Mouse (Mus musculus) forebrain, embryonic 12.5 days (tissue): ENCODE data around the gene Fam187a. TPM values are rescaled to one million over a fixed set of nuclear protein-coding genes. Genes with fewer than 3 reads are reported as not detected.

Experiments
- ATAC-seq: fragments of 200-750 bp; cut with Nextera tagmentation; 2 replicates; pipeline ENCODE4 v1.8.0; 2017; ENCODE audit warnings: moderate TSS enrichment; ENCODE audit not compliant: low FRiP score
- H3K27ac ChIP-seq: fragments of 300-500 bp; sonication (generic); 2 replicates; pipeline ENCODE4 v1.5.1; 2016; ENCODE audit warnings: mild to moderate bottlenecking
- H3K27me3 ChIP-seq: fragments of 300-500 bp; sonication (generic); 2 replicates; pipeline ENCODE4 v1.6.1; 2016; ENCODE audit warnings: mild to moderate bottlenecking
- H3K36me3 ChIP-seq: fragments of 300-500 bp; sonication (generic); replicated peaks from 2 replicates; pipeline ENCODE4 v1.6.1; 2016; ENCODE audit warnings: mild to moderate bottlenecking
- H3K4me1 ChIP-seq: fragments of 300-500 bp; sonication (generic); 2 replicates; pipeline ENCODE4 v1.6.1; 2016
- H3K4me2 ChIP-seq: fragments of 300-500 bp; sonication (generic); 2 replicates; pipeline ENCODE4 v1.6.1; 2016; ENCODE audit warnings: mild to moderate bottlenecking, moderate library complexity
- H3K4me3 ChIP-seq: fragments of 300-500 bp; sonication (generic); replicated peaks from 2 replicates; pipeline ENCODE4 v1.5.1; 2016; ENCODE audit warnings: mild to moderate bottlenecking
- H3K9ac ChIP-seq: fragments of 300-500 bp; sonication (generic); 2 replicates; pipeline ENCODE4 v1.6.1; 2016; ENCODE audit warnings: mild to moderate bottlenecking
- H3K9me3 ChIP-seq: fragments of 300-500 bp; sonication (generic); 2 replicates; pipeline ENCODE4 v1.6.1; 2016
- WGBS: fragments of 180-500 bp; shearing (Covaris S2); methylation state at CpG from one replicate; pipeline ENCODE4 v1.1.7; 2016; 5-methylcytosine and 5-hydroxymethylcytosine counted together
- polyA plus RNA-seq: library from polyadenylated mRNA; unstranded; fragments of >200 nt; fragmentation: Nextera tagmentation; extraction: Ambion mirVana; gene quantifications from 2 replicates; pipeline ENCODE4 v1.2.1, GENCODE M21; 2016

Gene Fam187a
- not detected in 2 replicates for polyA plus RNA-seq

GRCm38 (mm10) chr11:102884616-102885219, at the start of gene Fam187a:
Fam187a (plus strand) TSS chr11:102885169.
- Histone ChIP-seq H3K4me2 (no peak within 1 kb of the TSS), H3K36me3 (no peaks in the 10 kb centered on the region), H3K4me3 (no peak within 1 kb of the TSS), H3K9ac (no peak within 1 kb of the TSS), H3K27ac (no peak within 1 kb of the TSS), H3K27me3 (peaks cover 26% of the 10 kb centered on the region; the same call in 1 of the 2 replicates), H3K4me1 (peaks cover 13% of the 10 kb centered on the region), H3K9me3 (no peaks in the 10 kb centered on the region)
- 62% methylated on average over 10 of the region's 10 CpGs for WGBS
- no peak for ATAC-seq

GRCm38 (mm10) chr11:102835549-102835948, 49.4 kb upstream of the Fam187a start, which contains the start of gene Higd1b:
Higd1b (plus strand) TSS chr11:102835849.
- Histone ChIP-seq H3K4me3 (no peak within 1 kb of the TSS), H3K9me3 (no peaks in the 10 kb centered on the region), H3K27me3 (no peaks in the 10 kb centered on the region), H3K4me2 (no peak within 1 kb of the TSS), H3K4me1 (no peaks in the 10 kb centered on the region), H3K9ac (no peak within 1 kb of the TSS), H3K27ac (no peak within 1 kb of the TSS), H3K36me3 (peaks cover 44% of the 10 kb centered on the region)
- ATAC-seq, result no peak
- WGBS, result 84% methylated on average over 4 of the region's 4 CpGs

- no peaks in the 10 kb centered on the region for H3K27me3 ChIP-seq
- no peak overlapping the region for H3K27ac ChIP-seq
- 93% methylated on average over 9 of the region's 9 CpGs for WGBS
- H3K4me3 ChIP-seq, result no peak overlapping the region
- H3K9me3 ChIP-seq, result no peaks in the 10 kb centered on the region
- H3K4me2 ChIP-seq, result no peak overlapping the region
- no peak overlapping the region for H3K9ac ChIP-seq
- no peak for ATAC-seq
- peaks cover 48% of the 10 kb centered on the region for H3K36me3 ChIP-seq
- H3K4me1 ChIP-seq, result no peaks in the 10 kb centered on the region
Observed at GRCm38 (mm10) chr11:102836146-102836545, 48.8 kb upstream of the Fam187a start.

GRCm38 (mm10) chr11:102837385-102837784, 47.6 kb upstream of the Fam187a start:
- Histone ChIP-seq H3K9me3 (no peaks in the 10 kb centered on the region), H3K9ac (no peak overlapping the region), H3K36me3 (peaks cover 61% of the 10 kb centered on the region), H3K4me1 (no peaks in the 10 kb centered on the region), H3K27me3 (no peaks in the 10 kb centered on the region), H3K27ac (no peak overlapping the region), H3K4me2 (no peak overlapping the region), H3K4me3 (no peak overlapping the region)
- 88% methylated on average over 1 of the region's 1 CpGs for WGBS
- ATAC-seq, result no peak

GRCm38 (mm10) chr11:102838126-102838525, 46.8 kb upstream of the Fam187a start:
- Histone ChIP-seq H3K9me3 (no peaks in the 10 kb centered on the region), H3K27me3 (no peaks in the 10 kb centered on the region), H3K4me3 (no peak overlapping the region), H3K4me2 (no peak overlapping the region), H3K27ac (no peak overlapping the region), H3K4me1 (no peaks in the 10 kb centered on the region), H3K36me3 (peaks cover 68% of the 10 kb centered on the region), H3K9ac (no peak overlapping the region)
- 94% methylated on average over 2 of the region's 2 CpGs for WGBS
- no peak for ATAC-seq

GRCm38 (mm10) chr11:102838616-102839150, 46.3 kb upstream of the Fam187a start:
- no peak for ATAC-seq
- H3K4me2 ChIP-seq, result no peak overlapping the region
- no peak overlapping the region for H3K4me3 ChIP-seq
- no peaks in the 10 kb centered on the region for H3K9me3 ChIP-seq
- no peaks in the 10 kb centered on the region for H3K4me1 ChIP-seq
- H3K36me3 ChIP-seq, result peaks cover 74% of the 10 kb centered on the region
- H3K27me3 ChIP-seq, result no peaks in the 10 kb centered on the region
- no peak overlapping the region for H3K9ac ChIP-seq
- 90% methylated on average over 9 of the region's 9 CpGs for WGBS
- H3K27ac ChIP-seq, result no peak overlapping the region

- Histone ChIP-seq H3K27me3 (no peaks in the 10 kb centered on the region), H3K9me3 (no peaks in the 10 kb centered on the region), H3K27ac (no peak overlapping the region), H3K36me3 (peaks cover 100% of the 10 kb centered on the region), H3K4me2 (no peak overlapping the region), H3K9ac (no peak overlapping the region), H3K4me1 (no peaks in the 10 kb centered on the region), H3K4me3 (no peak overlapping the region)
- WGBS, result 92% methylated on average over 10 of the region's 10 CpGs
- no peak for ATAC-seq
Observed at GRCm38 (mm10) chr11:102845926-102846325, 39.0 kb upstream of the Fam187a start.

GRCm38 (mm10) chr11:102851883-102852282, 33.1 kb upstream of the Fam187a start:
- no peak overlapping the region for H3K27ac ChIP-seq
- H3K4me2 ChIP-seq, result no peak overlapping the region
- 0 out of 2 replicates have a peak, but pooled peaks have one; percentile 46 for ATAC-seq
- 71% methylated on average over 5 of the region's 5 CpGs for WGBS
- H3K9ac ChIP-seq, result no peak overlapping the region
- no peaks in the 10 kb centered on the region for H3K9me3 ChIP-seq
- H3K4me3 ChIP-seq, result no peak overlapping the region
- H3K36me3 ChIP-seq, result peaks cover 89% of the 10 kb centered on the region
- no peaks in the 10 kb centered on the region for H3K27me3 ChIP-seq
- no peaks in the 10 kb centered on the region for H3K4me1 ChIP-seq

GRCm38 (mm10) chr11:102853760-102854159, 31.2 kb upstream of the Fam187a start:
- Histone ChIP-seq H3K36me3 (peaks cover 88% of the 10 kb centered on the region), H3K9me3 (no peaks in the 10 kb centered on the region)

GRCm38 (mm10) chr11:102855941-102856340, 29.0 kb upstream of the Fam187a start:
- Histone ChIP-seq H3K27me3 (no peaks in the 10 kb centered on the region), H3K36me3 (peaks cover 88% of the 10 kb centered on the region), H3K4me2 (no peak overlapping the region), H3K4me1 (no peaks in the 10 kb centered on the region), H3K9ac (no peak overlapping the region), H3K9me3 (no peaks in the 10 kb centered on the region), H3K4me3 (no peak overlapping the region), H3K27ac (no peak overlapping the region)
- ATAC-seq, result no peak
- 86% methylated on average over 6 of the region's 6 CpGs for WGBS

More at GRCm38 (mm10) chr11:102853760-102854159, 31.2 kb upstream of the Fam187a start:
- Histone ChIP-seq H3K9ac (no peak overlapping the region), H3K27me3 (no peaks in the 10 kb centered on the region), H3K4me3 (no peak overlapping the region), H3K4me2 (no peak overlapping the region), H3K27ac (no peak overlapping the region), H3K4me1 (no peaks in the 10 kb centered on the region)
- no peak for ATAC-seq

- H3K4me1 ChIP-seq, result no peaks in the 10 kb centered on the region
- H3K4me2 ChIP-seq, result no peak overlapping the region
- no peak overlapping the region for H3K9ac ChIP-seq
- H3K4me3 ChIP-seq, result no peak overlapping the region
- H3K27ac ChIP-seq, result no peak overlapping the region
- peaks cover 86% of the 10 kb centered on the region for H3K36me3 ChIP-seq
- no peaks in the 10 kb centered on the region for H3K9me3 ChIP-seq
- no peak for ATAC-seq
- WGBS, result 89% methylated on average over 11 of the region's 11 CpGs
- H3K27me3 ChIP-seq, result no peaks in the 10 kb centered on the region
Observed at GRCm38 (mm10) chr11:102858951-102859350, 26.0 kb upstream of the Fam187a start.

- no peak for ATAC-seq
- WGBS, result 87% methylated on average over 8 of the region's 8 CpGs
Observed at GRCm38 (mm10) chr11:102859933-102860332, 25.0 kb upstream of the Fam187a start.

GRCm38 (mm10) chr11:102864272-102864671, 20.7 kb upstream of the Fam187a start:
- no peaks in the 10 kb centered on the region for H3K27me3 ChIP-seq
- 53% methylated on average over 4 of the region's 4 CpGs for WGBS

More at GRCm38 (mm10) chr11:102859933-102860332, 25.0 kb upstream of the Fam187a start:
- no peak overlapping the region for H3K4me2 ChIP-seq
- no peaks in the 10 kb centered on the region for H3K27me3 ChIP-seq
- H3K27ac ChIP-seq, result no peak overlapping the region
- no peak overlapping the region for H3K4me3 ChIP-seq
- H3K4me1 ChIP-seq, result no peaks in the 10 kb centered on the region
- no peak overlapping the region for H3K9ac ChIP-seq
- H3K9me3 ChIP-seq, result no peaks in the 10 kb centered on the region
- H3K36me3 ChIP-seq, result peaks cover 85% of the 10 kb centered on the region

More at GRCm38 (mm10) chr11:102864272-102864671, 20.7 kb upstream of the Fam187a start:
- Histone ChIP-seq H3K4me2 (no peak overlapping the region), H3K36me3 (peaks cover 97% of the 10 kb centered on the region), H3K9me3 (no peaks in the 10 kb centered on the region), H3K4me1 (no peaks in the 10 kb centered on the region), H3K9ac (no peak overlapping the region), H3K4me3 (no peak overlapping the region), H3K27ac (no peak overlapping the region)
- no peak for ATAC-seq
